Mouse (Mus musculus) left cerebral cortex, postnatal 14 days (tissue): Measurements from ENCODE around the gene As3mt. TPM values are rescaled to one million over a fixed set of nuclear protein-coding genes. Genes with fewer than 3 reads are reported as not detected.
"Not testable (repeated sequence)": the region's sequence is repeated elsewhere in the genome, so short reads cannot be mapped to it uniquely, and the experiment has no call there.

Experiments used
- DNase-seq, 2 experiments: peaks; one replicate each; pipeline ENCODE4 v3.0.0; 2021 to 2022; ENCODE audit warnings: low spot score in 2 of 2, mixed read lengths in 1 of 2
- intact Hi-C: fragments of 180-260 bp; cut with DNase I; formaldehyde crosslinking; loops from one replicate; pipeline ENCODE4 v1.15.1; 2025
- total RNA-seq, 2 experiments: library from RNA; stranded (reverse); gene quantifications; 2 replicates each; pipeline ENCODE4 v1.2.3; 2021

Gene As3mt
- total RNA-seq, 2 experiments from 2014 or later, result 16.8 to 18.4 TPM

GRCm38 (mm10) chr19:46735241-46735640 is 28.0 kb downstream of the As3mt start:
- intact Hi-C loops, result no loop called here
- no peak for DNase-seq

DNA sequence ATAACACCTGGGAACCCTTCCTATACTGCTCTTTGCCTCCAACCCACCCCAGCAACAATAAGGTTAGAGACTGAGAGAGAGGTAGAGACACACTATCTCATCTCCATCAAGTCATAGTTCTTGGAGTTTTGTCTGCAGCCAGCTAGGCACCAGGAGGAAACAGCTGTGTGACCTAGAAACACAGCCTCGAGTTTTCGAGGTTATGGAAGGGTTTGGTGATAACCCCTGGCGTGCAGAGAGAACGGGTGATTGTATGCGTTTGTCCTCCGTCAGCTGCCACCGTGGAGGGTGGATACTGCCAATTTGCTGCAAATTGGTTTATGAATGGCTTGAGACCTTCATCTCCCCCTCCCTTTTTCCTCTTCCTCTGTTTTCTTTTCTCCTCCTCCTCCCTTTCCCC is 29.8 kb downstream of the As3mt start:
- intact Hi-C loops, result no loop called here
- DNase-seq, result no peak

GRCm38 (mm10) chr19:46740341-46741008 is 33.2 kb downstream of the As3mt start:
- intact Hi-C loops, result loop anchor here (2.0 kb wide), 1 partner anchor 70 kb away; no protein-coding TSS in a partner anchor
- peak; percentile 77 to 83 for DNase-seq

DNA sequence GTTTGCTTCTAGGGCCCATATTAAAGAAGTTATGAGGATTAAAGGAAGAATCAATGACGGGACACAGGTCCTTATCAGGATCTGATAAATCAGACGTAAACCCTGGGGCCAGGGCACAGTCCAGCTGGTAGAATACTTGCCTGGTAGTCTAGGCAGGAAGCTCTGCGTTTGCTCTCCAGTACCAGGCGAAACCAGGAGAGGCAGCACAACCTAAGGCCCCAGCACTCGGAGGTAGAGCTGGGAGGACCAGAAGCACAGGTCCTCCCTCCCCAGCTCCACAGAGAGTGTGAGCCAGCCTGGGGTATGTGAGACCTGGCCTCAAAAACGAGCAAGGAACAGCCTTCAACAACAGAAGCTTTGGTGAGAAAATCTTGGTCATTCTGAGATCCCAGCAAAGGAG is 34.3 kb downstream of the As3mt start:
- DNase-seq, result no peak
- intact Hi-C loops, result loop anchor here (2.0 kb wide), 1 partner anchor 71 kb away; no protein-coding TSS in a partner anchor

GRCm38 (mm10) chr19:46744681-46745080 is 37.4 kb downstream of the As3mt start:
- no peak for DNase-seq
- intact Hi-C loops, result no loop called here

DNA sequence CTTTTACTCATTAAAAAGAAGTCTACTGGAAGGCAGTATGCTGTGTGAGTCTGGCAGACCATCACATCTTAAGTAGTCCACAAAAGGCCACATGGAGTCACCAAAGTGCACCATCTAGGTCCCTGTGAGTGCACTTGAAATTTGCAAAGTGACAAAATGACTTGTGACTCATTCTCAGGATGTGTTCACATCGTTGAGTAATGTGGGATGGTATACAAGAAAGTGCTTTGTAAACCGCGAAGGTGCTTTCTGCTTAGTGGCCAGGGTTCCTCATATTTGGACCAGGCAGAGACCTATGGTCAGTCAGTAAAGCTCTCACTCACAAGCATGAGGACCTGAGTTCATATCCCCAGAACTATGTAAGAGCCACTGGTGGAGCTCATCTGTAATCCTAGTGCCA is 40.5 kb downstream of the As3mt start:
- no peak for DNase-seq
- intact Hi-C loops, result no loop called here

GRCm38 (mm10) chr19:46752235-46752634 is 45.0 kb downstream of the As3mt start:
- intact Hi-C loops, result no loop called here
- no peak for DNase-seq

DNA sequence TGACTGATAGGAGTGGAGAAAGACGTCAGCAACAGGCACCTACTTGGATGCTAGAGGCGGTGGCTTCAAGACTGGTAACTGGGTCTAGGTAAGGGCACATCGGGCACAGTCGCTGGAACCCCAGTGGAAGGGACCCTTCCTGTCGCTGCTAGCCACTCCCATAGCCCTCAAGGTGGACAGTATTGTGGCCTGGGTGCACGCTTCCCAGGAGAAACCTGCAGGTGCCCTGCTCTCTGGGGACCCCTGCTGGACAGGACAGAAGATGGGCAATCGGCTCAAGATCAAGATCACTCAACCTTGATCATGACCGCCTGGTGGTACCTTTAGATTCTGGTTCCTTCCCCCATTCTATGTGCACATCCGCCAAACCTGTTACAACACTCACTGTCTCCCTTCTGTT is 47.8 kb downstream of the As3mt start:
- no peak for DNase-seq
- intact Hi-C loops, result no loop called here

DNA sequence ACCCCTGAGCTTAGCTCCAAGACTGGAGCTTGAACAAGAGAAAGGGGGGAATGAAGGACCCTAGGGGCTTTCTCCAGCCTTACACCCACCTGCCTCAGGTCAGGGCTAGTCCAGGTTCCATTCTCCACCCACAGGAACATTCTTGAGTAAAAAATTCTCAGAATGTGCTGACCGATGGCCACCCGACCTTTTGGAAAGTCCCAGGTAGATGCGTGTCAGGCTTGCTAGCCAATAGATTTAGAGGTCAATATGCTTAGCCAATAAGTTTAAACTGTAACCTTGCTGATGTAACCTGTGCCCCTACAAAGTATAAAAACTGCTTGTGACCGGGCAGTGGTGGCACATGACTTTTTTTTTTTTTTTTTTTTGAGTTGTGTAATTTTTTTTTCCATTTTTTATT is 49.0 kb downstream of the As3mt start:
- intact Hi-C loops, result no loop called here
- no peak for DNase-seq

DNA sequence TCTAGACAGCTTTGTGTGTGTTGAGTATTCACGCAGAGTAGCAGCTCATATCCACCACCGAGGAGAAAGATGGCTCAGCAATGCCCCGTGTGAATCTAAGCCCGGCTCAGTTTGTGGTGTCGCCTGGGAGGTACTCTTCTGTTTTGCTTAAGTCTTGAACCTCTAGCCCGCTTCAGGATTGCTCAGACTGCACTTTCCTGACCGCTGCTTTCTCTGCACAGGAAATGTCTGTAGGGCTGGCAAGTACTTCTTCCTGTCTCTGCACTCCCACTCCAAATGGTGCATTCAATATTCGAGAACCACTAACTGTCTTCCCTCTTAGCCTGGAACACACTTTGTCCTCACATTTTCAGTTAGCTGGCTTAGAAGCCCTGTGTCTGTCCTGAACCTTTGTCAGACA is 51.8 kb downstream of the As3mt start:
- intact Hi-C loops, result no loop called here
- no peak for DNase-seq

DNA sequence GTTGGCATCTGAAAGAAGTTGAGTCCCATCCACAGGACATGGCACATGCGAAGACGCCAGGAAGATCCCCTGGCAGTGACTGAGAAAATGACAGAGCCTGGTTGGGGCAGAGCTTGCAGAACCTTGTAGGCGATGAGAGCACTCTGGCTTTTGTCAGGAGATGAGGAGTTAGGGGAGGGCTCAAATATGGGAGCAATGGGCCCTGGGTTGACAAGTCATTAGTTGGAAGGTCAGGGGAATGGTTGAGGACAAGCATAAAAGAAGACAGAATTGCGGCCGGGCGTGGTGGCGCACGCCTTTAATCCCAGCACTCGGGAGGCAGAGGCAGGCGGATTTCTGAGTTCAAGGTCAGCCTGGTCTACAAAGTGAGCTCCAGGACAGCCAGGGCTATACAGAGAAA is 52.7 kb downstream of the As3mt start:
- DNase-seq, result not testable (repeated sequence)
- intact Hi-C loops, result loop anchor here (1.0 to 5.0 kb wide), 3 partner anchors 42 to 232 kb away; no protein-coding TSS in a partner anchor

GRCm38 (mm10) chr19:46760375-46761160 is 53.3 kb downstream of the As3mt start:
- DNase-seq, result peak; percentile 90 to 92
- intact Hi-C loops, result loop anchor here (1.0 to 5.0 kb wide), 3 partner anchors 42 to 232 kb away; no protein-coding TSS in a partner anchor

- intact Hi-C loops, result loop anchor here (5.0 kb wide), 2 partner anchors 41 to 231 kb away; no protein-coding TSS in a partner anchor
- DNase-seq, result peak; percentile 100
Observed at GRCm38 (mm10) chr19:46761247-46761946, 54.1 kb downstream of the As3mt start, which contains the start of gene Cnnm2. TSS of gene Cnnm2 (plus strand) at chr19:46761596.

- intact Hi-C loops, result loop anchor here (5.0 kb wide), 2 partner anchors 40 to 230 kb away; no protein-coding TSS in a partner anchor
- DNase-seq, result peak in 1 of 2 experiments; percentile 30
Observed at GRCm38 (mm10) chr19:46761971-46762290, 54.7 kb downstream of the As3mt start.

GRCm38 (mm10) chr19:46762291-46762991 is 55.2 kb downstream of the As3mt start:
- DNase-seq, result peak; percentile 28 to 36
- intact Hi-C loops, result loop anchor here (5.0 kb wide), 2 partner anchors 40 to 230 kb away; no protein-coding TSS in a partner anchor

GRCm38 (mm10) chr19:46762992-46763342 is 55.7 kb downstream of the As3mt start:
- intact Hi-C loops, result loop anchor here (5.0 kb wide), 2 partner anchors 39 to 229 kb away; no protein-coding TSS in a partner anchor
- peak in 1 of 2 experiments; percentile 21 for DNase-seq

DNA sequence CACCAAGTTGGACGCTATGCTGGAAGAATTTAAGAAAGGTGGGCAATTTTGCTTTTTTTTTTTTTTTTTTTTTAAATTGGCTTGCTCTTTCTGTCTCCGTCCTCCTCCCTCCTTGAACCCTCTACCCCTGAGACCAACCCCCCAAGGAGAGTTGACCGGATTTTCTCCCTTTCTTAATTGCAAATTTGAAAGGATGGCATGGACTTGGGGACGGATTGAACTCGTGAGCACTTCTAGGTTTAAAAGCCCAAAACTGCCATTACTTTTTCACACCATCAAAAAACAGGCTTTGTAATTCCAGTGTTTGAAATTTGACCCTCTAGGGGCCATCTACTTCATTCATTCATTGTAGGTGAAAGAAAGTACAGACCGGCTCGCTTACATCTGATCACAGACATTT is 56.1 kb downstream of the As3mt start:
- DNase-seq, result no peak
- intact Hi-C loops, result loop anchor here (5.0 kb wide), 2 partner anchors 39 to 229 kb away; no protein-coding TSS in a partner anchor

DNA sequence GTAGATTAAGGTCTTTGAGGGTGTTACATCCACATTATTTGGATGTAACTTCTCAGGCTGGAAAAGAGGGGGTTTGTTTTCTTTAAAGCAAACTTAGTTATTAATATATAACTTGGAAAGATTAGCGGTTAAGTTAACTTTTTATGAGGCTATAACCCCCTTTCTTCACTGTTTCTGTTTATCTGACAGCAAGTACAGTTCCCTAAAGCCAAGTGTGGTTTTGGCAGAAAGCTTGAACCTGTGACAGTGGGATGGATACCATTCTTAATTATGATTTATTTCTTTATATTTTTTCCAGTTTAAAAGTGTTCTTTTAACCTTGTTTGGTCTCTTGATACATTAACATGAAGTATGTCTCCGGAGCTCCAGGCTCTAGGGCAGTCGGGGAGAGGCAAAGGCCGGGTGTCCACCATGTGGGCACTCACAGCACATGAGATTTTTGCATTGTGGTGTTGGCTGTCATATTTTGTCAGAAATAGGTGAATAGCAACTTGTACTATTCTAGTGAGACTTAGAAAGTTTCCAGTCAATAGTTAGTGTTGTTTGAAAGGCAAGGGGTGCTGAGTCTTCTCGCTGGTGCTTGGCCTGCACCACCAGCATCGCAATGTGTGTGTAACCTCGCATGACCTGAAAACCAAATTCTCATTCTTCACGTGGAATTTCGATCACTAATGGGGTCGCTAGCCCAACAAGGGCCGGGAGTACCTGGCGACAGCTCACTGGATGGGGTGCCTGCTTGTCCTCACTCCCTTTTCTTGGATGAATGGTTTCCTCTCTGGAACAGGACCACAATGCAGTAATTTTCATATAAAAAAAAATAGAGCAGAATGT is 56.9 kb downstream of the As3mt start:
- intact Hi-C loops, result loop anchor here (5.0 kb wide), 2 partner anchors 38 to 228 kb away; no protein-coding TSS in a partner anchor
- DNase-seq, result no peak
